Mouse (Mus musculus): Measurements from ENCODE around the gene Aif1. TPM values are rescaled to one million over a fixed set of nuclear protein-coding genes. Genes with fewer than 3 reads are reported as not detected.

Aif1 gene
- 8.3 and 9.2 TPM in 2 replicates for polyA plus RNA-seq (2015; fragmentation: Nextera tagmentation; extraction: Ambion mirVana)

GRCm38 (mm10) chr17:35175968-35176367, at the start of gene Aif1:
Aif1 (minus strand) TSS chr17:35176068.
- ATAC-seq (ENCODE audit: low FRiP score, low TSS enrichment), result no peak

GRCm38 (mm10) chr17:35225456-35225855, 49.6 kb upstream of the Aif1 start:
- Histone ChIP-seq H3K9me3 (ENCODE audit: low read length) (no peaks in the 10 kb centered on the region), H3K4me2 (replicated peaks; ENCODE audit: low read depth, low read length) (no peak overlapping the region), H3K4me1 (ENCODE audit: insufficient read depth, low read length) (0 out of 2 replicates have a peak, but pooled peaks cover 5% of the 10 kb centered on the region), H3K27ac (ENCODE audit: low read length) (no peak overlapping the region), H3K9ac (replicated peaks; ENCODE audit: low read length) (no peak overlapping the region), H3K36me3 (ENCODE audit: insufficient read depth, low read length) (peaks cover 19% of the 10 kb centered on the region), H3K27me3 (ENCODE audit: insufficient read depth, low read length) (no peaks in the 10 kb centered on the region), H3K4me3 (ENCODE audit: low read length) (no peak overlapping the region)
- ATAC-seq (ENCODE audit: low FRiP score, low TSS enrichment), result no peak
- WGBS, result 91% methylated on average over 5 of the region's 5 CpGs

More at GRCm38 (mm10) chr17:35175968-35176367, at the start of gene Aif1:
- no peak within 1 kb of the TSS for H3K27ac ChIP-seq (ENCODE audit: low read length)
- H3K36me3 ChIP-seq (ENCODE audit: insufficient read depth, low read length), result no peaks in the 10 kb centered on the region
- no peaks in the 10 kb centered on the region for H3K27me3 ChIP-seq (ENCODE audit: insufficient read depth, low read length)
- H3K9ac ChIP-seq (replicated peaks; ENCODE audit: low read length), result no peak within 1 kb of the TSS
- no peak within 1 kb of the TSS for H3K4me3 ChIP-seq (ENCODE audit: low read length)
- H3K4me1 ChIP-seq (ENCODE audit: insufficient read depth, low read length), result no peaks in the 10 kb centered on the region
- 68% methylated on average over 2 of the region's 2 CpGs for WGBS
- no peak within 1 kb of the TSS for H3K4me2 ChIP-seq (replicated peaks; ENCODE audit: low read depth, low read length)
- H3K9me3 ChIP-seq (ENCODE audit: low read length), result no peaks in the 10 kb centered on the region

- ATAC-seq (ENCODE audit: low FRiP score, low TSS enrichment), result no peak
- no peak overlapping the region for H3K9ac ChIP-seq (replicated peaks; ENCODE audit: low read length)
- no peaks in the 10 kb centered on the region for H3K9me3 ChIP-seq (ENCODE audit: low read length)
- H3K4me2 ChIP-seq (replicated peaks; ENCODE audit: low read depth, low read length), result no peak overlapping the region
- no peaks in the 10 kb centered on the region for H3K27me3 ChIP-seq (ENCODE audit: insufficient read depth, low read length)
- H3K4me3 ChIP-seq (ENCODE audit: low read length), result no peak overlapping the region
- WGBS, result 89% methylated on average over 4 of the region's 4 CpGs
- peaks cover 22% of the 10 kb centered on the region for H3K36me3 ChIP-seq (ENCODE audit: insufficient read depth, low read length)
- H3K4me1 ChIP-seq (ENCODE audit: insufficient read depth, low read length), result peaks cover 9% of the 10 kb centered on the region
- H3K27ac ChIP-seq (ENCODE audit: low read length), result no peak overlapping the region
Measured at GRCm38 (mm10) chr17:35224641-35225040, 48.8 kb upstream of the Aif1 start.

GRCm38 (mm10) chr17:35222299-35222698, 46.4 kb upstream of the Aif1 start:
- Histone ChIP-seq H3K4me3 (ENCODE audit: low read length) (no peak overlapping the region), H3K9me3 (ENCODE audit: low read length) (no peaks in the 10 kb centered on the region), H3K4me1 (ENCODE audit: insufficient read depth, low read length) (peaks cover 9% of the 10 kb centered on the region), H3K9ac (replicated peaks; ENCODE audit: low read length) (no peak overlapping the region), H3K36me3 (ENCODE audit: insufficient read depth, low read length) (peaks cover 15% of the 10 kb centered on the region), H3K4me2 (replicated peaks; ENCODE audit: low read depth, low read length) (no peak overlapping the region), H3K27ac (ENCODE audit: low read length) (no peak overlapping the region), H3K27me3 (ENCODE audit: insufficient read depth, low read length) (no peaks in the 10 kb centered on the region)
- no peak for ATAC-seq (ENCODE audit: low FRiP score, low TSS enrichment)
- 67% methylated on average over 6 of the region's 6 CpGs for WGBS

DNA sequence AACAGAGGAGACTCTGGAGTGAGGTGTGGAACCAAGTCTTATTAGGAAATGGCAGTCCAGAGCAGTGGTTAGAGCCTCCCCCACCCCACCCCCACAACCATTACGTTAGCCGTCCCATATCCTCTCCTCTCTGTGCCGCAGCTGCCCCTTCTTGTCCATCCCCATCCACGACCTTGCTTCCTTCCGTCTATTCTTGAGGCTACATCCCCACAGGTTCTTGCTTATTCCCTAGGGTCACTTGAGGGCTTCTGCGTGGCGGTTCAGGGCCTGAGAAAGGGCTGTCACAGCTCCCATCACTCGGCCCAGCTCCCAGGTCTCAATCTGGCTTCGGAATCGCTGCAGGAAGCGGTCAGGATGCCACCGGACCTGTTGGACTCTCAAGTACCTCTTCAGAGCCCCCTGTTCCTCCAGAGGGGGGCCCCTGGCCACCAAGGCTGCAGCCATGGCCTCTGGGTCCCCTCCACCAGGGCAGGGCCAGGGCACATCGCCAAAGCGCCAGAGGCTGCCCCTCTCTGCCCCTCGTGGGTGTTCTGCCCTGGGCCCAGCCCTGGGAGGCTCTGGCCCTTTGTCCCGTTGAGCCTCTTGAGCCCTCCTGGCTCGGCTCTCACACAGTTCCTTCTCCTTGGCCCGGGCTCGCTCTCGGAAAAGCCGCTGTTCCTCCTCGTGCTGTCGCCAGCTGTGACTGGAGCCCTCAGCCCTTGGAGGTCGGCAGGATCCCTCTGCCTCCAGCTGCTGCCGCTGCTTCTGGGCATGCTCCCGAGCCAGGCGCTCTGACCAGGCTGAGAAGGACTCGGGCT, 44.5 kb upstream of the Aif1 start, which contains the start of gene Gm16181:
Gene Gm16181 (plus strand): TSS at position 679 of the 797 bp plus-strand sequence.
- WGBS, result 68% methylated on average over 28 of the region's 28 CpGs
- ATAC-seq (ENCODE audit: low FRiP score, low TSS enrichment), result no peak; the same call in 1 of the 2 replicates
- Histone ChIP-seq H3K4me3 (ENCODE audit: low read length) (no peak within 1 kb of the TSS), H3K27me3 (ENCODE audit: insufficient read depth, low read length) (no peaks in the 10 kb centered on the region), H3K9ac (replicated peaks; ENCODE audit: low read length) (peak within 1 kb of the TSS; percentile 17; the same call in 1 of the 2 replicates), H3K4me1 (ENCODE audit: insufficient read depth, low read length) (peaks cover 9% of the 10 kb centered on the region), H3K4me2 (replicated peaks; ENCODE audit: low read depth, low read length) (no peak within 1 kb of the TSS), H3K27ac (ENCODE audit: low read length) (peak within 1 kb of the TSS; percentile 56), H3K36me3 (ENCODE audit: insufficient read depth, low read length) (peaks cover 15% of the 10 kb centered on the region), H3K9me3 (ENCODE audit: low read length) (no peaks in the 10 kb centered on the region)

DNA sequence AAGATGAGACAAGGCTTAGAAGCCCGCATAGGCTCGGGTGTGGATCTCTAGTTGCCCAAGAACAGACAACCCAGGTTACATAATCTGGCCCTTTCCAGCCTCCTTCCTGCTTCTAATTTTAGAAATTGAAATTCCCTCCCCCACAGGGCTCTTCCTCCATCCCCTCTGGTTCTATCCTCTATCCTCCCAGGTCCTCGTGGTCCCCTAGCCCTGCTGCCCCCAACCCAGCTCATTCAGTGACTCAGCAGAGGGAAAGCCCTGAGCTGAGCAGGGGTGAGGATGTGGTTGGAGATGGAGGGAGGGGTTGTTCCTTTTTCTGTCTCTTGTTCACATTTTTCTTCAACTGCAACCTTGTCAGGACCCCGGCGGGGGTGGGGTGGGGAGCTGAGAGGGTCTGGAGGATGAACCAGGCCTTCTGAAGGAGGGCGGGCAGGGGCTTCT, 43.8 kb upstream of the Aif1 start:
- Histone ChIP-seq H3K36me3 (ENCODE audit: insufficient read depth, low read length) (peaks cover 12% of the 10 kb centered on the region; the same call in 1 of the 2 replicates), H3K27ac (ENCODE audit: low read length) (peak overlapping the region; percentile 22; the same call in 1 of the 2 replicates), H3K9me3 (ENCODE audit: low read length) (no peaks in the 10 kb centered on the region), H3K4me3 (ENCODE audit: low read length) (no peak overlapping the region), H3K9ac (replicated peaks; ENCODE audit: low read length) (no peak overlapping the region), H3K27me3 (ENCODE audit: insufficient read depth, low read length) (no peaks in the 10 kb centered on the region), H3K4me1 (ENCODE audit: insufficient read depth, low read length) (peaks cover 10% of the 10 kb centered on the region), H3K4me2 (replicated peaks; ENCODE audit: low read depth, low read length) (no peak overlapping the region)
- no peak for ATAC-seq (ENCODE audit: low FRiP score, low TSS enrichment)
- WGBS, result 68% methylated on average over 6 of the region's 6 CpGs

- H3K4me3 ChIP-seq (ENCODE audit: low read length), result no peak overlapping the region
- no peak overlapping the region for H3K4me2 ChIP-seq (replicated peaks; ENCODE audit: low read depth, low read length)
- H3K27me3 ChIP-seq (ENCODE audit: insufficient read depth, low read length), result no peaks in the 10 kb centered on the region
- WGBS, result 66% methylated on average over 18 of the region's 18 CpGs
- H3K4me1 ChIP-seq (ENCODE audit: insufficient read depth, low read length), result peaks cover 13% of the 10 kb centered on the region
- peak overlapping the region; percentile 81 for H3K27ac ChIP-seq (ENCODE audit: low read length)
- no peak overlapping the region for H3K9ac ChIP-seq (replicated peaks; ENCODE audit: low read length)
- H3K9me3 ChIP-seq (ENCODE audit: low read length), result no peaks in the 10 kb centered on the region
- H3K36me3 ChIP-seq (ENCODE audit: insufficient read depth, low read length), result peaks cover 12% of the 10 kb centered on the region; the same call in 1 of the 2 replicates
- peak; percentile 43; the same call in 1 of the 2 replicates for ATAC-seq (ENCODE audit: low FRiP score, low TSS enrichment)
Measured at GRCm38 (mm10) chr17:35218516-35219193, 42.8 kb upstream of the Aif1 start.

DNA sequence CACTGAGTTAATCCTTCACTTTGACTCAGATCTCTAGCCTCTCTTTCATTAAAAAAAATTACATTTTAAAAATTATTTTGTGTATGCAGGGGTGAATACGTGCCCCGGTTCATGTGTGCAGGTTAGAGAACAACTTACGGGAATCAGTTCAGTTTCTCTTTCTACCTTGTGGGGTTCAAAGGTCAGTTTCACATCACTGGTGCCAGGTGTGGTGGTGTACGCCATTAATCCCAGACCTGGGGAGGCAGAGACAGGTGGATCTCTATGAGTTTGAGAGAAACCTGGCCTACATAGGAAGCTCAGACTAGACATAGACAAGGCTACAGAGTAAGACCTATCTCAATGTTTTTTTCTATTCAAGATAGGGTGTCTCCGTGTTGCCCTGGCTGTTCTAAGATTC, 37.2 kb upstream of the Aif1 start:
- no peak overlapping the region for H3K9ac ChIP-seq (replicated peaks; ENCODE audit: low read length)
- no peak overlapping the region for H3K4me3 ChIP-seq (ENCODE audit: low read length)
- peaks cover 4% of the 10 kb centered on the region; the same call in 1 of the 2 replicates for H3K4me1 ChIP-seq (ENCODE audit: insufficient read depth, low read length)
- H3K9me3 ChIP-seq (ENCODE audit: low read length), result no peaks in the 10 kb centered on the region
- no peak for ATAC-seq (ENCODE audit: low FRiP score, low TSS enrichment)
- 92% methylated on average over 5 of the region's 5 CpGs for WGBS
- no peaks in the 10 kb centered on the region for H3K36me3 ChIP-seq (ENCODE audit: insufficient read depth, low read length)
- no peaks in the 10 kb centered on the region for H3K27me3 ChIP-seq (ENCODE audit: insufficient read depth, low read length)
- no peak overlapping the region for H3K27ac ChIP-seq (ENCODE audit: low read length)
- no peak overlapping the region for H3K4me2 ChIP-seq (replicated peaks; ENCODE audit: low read depth, low read length)

- Histone ChIP-seq H3K36me3 (ENCODE audit: insufficient read depth, low read length) (no peaks in the 10 kb centered on the region), H3K4me1 (ENCODE audit: insufficient read depth, low read length) (peaks cover 4% of the 10 kb centered on the region; the same call in 1 of the 2 replicates), H3K27me3 (ENCODE audit: insufficient read depth, low read length) (no peaks in the 10 kb centered on the region), H3K4me3 (ENCODE audit: low read length) (no peak overlapping the region), H3K9ac (replicated peaks; ENCODE audit: low read length) (no peak overlapping the region), H3K9me3 (ENCODE audit: low read length) (no peaks in the 10 kb centered on the region), H3K4me2 (replicated peaks; ENCODE audit: low read depth, low read length) (no peak overlapping the region), H3K27ac (ENCODE audit: low read length) (no peak overlapping the region)
- ATAC-seq (ENCODE audit: low FRiP score, low TSS enrichment), result no peak
- 49% methylated on average over 3 of the region's 3 CpGs for WGBS
Measured at GRCm38 (mm10) chr17:35210593-35210992, 34.7 kb upstream of the Aif1 start.

Measured in kidney, embryonic 16.5 days (tissue).